Mouse (Mus musculus) heart, adult 9 months (tissue): ENCODE measurements at regions not wholly inside any gene's neighbourhood (a gene's known extent, or its start where the extent isn't known, plus 50 kb on each side); places are given as distances from the start of the nearest gene placed in this dataset.

ENCODE experiments used
- DNase-seq, 2 experiments: peaks; one replicate each; pipeline ENCODE4 v3.0.0; 2022; ENCODE audit warnings: low spot score in 2 of 2

GRCm38 (mm10) chr12:67929842-67930241 is 707.5 kb upstream of the Mdga2 start:
- no peak for DNase-seq

- no peak for DNase-seq
These were observed 692.3 kb upstream of the Mdga2 start for GRCm38 (mm10) chr12:67914603-67915002.

- DNase-seq: no peak
These were observed 664.9 kb upstream of the Mdga2 start for GRCm38 (mm10) chr12:67887296-67887695.

GRCm38 (mm10) chr12:67862615-67863014 is 640.3 kb upstream of the Mdga2 start:
- DNase-seq: no peak

GRCm38 (mm10) chr12:67860713-67861112 is 638.4 kb upstream of the Mdga2 start:
- no peak for DNase-seq

GRCm38 (mm10) chr12:67852625-67853024 is 630.3 kb upstream of the Mdga2 start:
- no peak for DNase-seq

GRCm38 (mm10) chr12:67847517-67847916 is 625.2 kb upstream of the Mdga2 start:
- no peak for DNase-seq

GRCm38 (mm10) chr12:67804297-67804696 is 581.9 kb upstream of the Mdga2 start:
- peak; percentile 7 for DNase-seq

GRCm38 (mm10) chr12:67799776-67800175 is 577.4 kb upstream of the Mdga2 start:
- no peak for DNase-seq
